Mouse (Mus musculus) ES-Bruce4 (cell line): ENCODE measurements around the gene Luc7l.

Experiments used
- EP300 ChIP-seq: IDR thresholded peaks from 2 replicates; pipeline ENCODE4 v1.6.1; 2011; ENCODE audit warnings: low read depth, low read length; ENCODE audit not compliant: insufficient read depth
- POLR2A ChIP-seq: IDR thresholded peaks from one replicate; pipeline ENCODE4 v1.8.1; 2011; ENCODE audit warnings: low read length; ENCODE audit not compliant: insufficient read depth

DNA sequence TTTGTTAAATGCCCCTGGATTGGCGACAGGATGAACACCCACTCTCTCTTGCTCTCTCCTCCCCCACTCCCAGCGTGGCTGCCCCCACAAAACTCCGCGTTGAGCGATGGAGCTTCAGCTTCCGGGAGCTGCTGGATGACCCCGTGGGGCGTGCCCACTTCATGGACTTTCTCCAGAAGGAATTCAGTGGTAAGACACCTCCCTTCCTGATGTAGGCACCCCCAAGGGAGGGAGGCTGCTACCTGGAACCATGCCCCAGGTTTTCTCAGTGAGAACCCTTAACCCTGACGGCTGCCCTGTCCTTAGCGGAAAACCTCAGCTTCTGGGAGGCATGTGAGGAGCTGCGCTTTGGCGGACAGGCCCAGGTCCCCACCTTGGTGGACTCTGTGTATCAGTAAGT is 45.0 kb upstream of the Luc7l start, which contains the start of gene Arhgdig:
- TF ChIP-seq EP300 (no peak), POLR2A (no peak)
